Mouse (Mus musculus) kidney, adult 2 months (tissue): ENCODE measurements around the gene Ngfr.

ENCODE experiments used
- CTCF ChIP-seq: fragments of 200-500 bp; conservative IDR thresholded peaks from 2 replicates; pipeline ENCODE4 v1.5.1; 2011; ENCODE audit warnings: low read depth, mild to moderate bottlenecking, control low read depth, low read length, moderate library complexity, mixed read lengths; ENCODE audit not compliant: insufficient read depth, insufficient read length
- POLR2A ChIP-seq: fragments of 200-500 bp; IDR thresholded peaks from one replicate; pipeline ENCODE4 v1.6.1; 2011; ENCODE audit warnings: low read depth, low read length, control low read depth

DNA sequence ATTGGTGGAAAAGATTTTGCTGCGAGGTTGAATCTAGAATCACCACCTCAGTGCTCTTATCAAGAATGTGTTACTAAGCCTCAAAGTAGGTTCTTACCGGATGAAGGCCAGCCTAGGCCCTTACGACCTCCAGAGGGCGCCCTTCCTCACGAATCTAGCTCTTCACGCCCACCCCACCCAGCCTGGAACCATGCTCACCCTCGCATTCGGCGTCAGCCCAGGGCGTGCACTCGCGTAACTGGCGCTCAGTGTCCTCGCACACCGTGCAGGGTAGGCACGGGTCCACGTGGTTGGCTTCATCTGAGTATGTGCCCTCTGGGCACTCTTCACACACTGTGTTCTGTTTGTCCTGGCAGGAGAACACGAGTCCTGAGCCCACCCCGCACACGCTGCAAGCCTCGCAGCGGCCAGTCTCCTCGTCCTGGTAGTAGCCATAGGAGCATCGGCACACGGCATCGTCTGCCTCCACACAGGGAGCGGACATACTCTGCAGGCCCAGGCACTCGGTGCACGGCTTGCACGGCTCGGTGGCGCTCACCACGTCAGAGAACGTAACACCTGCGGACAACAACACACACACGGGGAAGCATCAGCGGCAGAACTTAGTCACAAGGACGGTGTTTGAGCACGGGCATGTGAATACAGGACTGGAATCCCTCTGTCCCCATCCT, 9.6 kb downstream of the Ngfr start:
- TF ChIP-seq CTCF (peak; percentile 72), POLR2A (no peak)
